Mouse (Mus musculus) midbrain, postnatal 0 days (tissue): ENCODE measurements at regions not wholly inside any gene's neighbourhood (a gene's known extent, or its start where the extent isn't known, plus 50 kb on each side); places are given as distances from the start of the nearest gene placed in this dataset.

Experiments
- ATAC-seq: fragments of 200-750 bp; cut with Nextera tagmentation; 2 replicates; pipeline ENCODE4 v1.8.0; 2017; ENCODE audit warnings: moderate number of reproducible peaks, mild to moderate bottlenecking, moderate TSS enrichment, moderate library complexity; ENCODE audit not compliant: low FRiP score
- DNase-seq: peaks from one replicate; pipeline ENCODE4 v3.0.0-alpha.2; 2015; ENCODE audit warnings: low spot score
- H3K27ac ChIP-seq: fragments of 300-500 bp; sonication (generic); 2 replicates; pipeline ENCODE4 v1.5.1; 2014; ENCODE audit warnings: low read depth, mild to moderate bottlenecking, low read length, mixed read lengths
- H3K27me3 ChIP-seq: fragments of 300-500 bp; sonication (generic); 2 replicates; pipeline ENCODE4 v1.6.1; 2014; ENCODE audit warnings: low read length, control low read depth, mixed read lengths; ENCODE audit not compliant: insufficient read depth
- H3K36me3 ChIP-seq: fragments of 300-500 bp; sonication (generic); 2 replicates; pipeline ENCODE4 v1.6.1; 2014; ENCODE audit warnings: low read length, control low read depth, mixed read lengths; ENCODE audit not compliant: insufficient read depth
- H3K4me1 ChIP-seq: fragments of 300-500 bp; sonication (generic); 2 replicates; pipeline ENCODE4 v1.6.1; 2014; ENCODE audit warnings: mild to moderate bottlenecking, control low read depth, antibody characterized with exemption, low read length, mixed read lengths; ENCODE audit not compliant: insufficient read depth
- H3K4me2 ChIP-seq: fragments of 300-500 bp; sonication (generic); 2 replicates; pipeline ENCODE4 v1.6.1; 2014; ENCODE audit warnings: low read depth, mild to moderate bottlenecking, low read length, mixed read lengths; ENCODE audit not compliant: poor library complexity, severe bottlenecking
- H3K4me3 ChIP-seq: fragments of 300-500 bp; sonication (generic); 2 replicates; pipeline ENCODE4 v1.5.1; 2014; ENCODE audit warnings: low read depth, mild to moderate bottlenecking, low read length, moderate library complexity
- H3K9ac ChIP-seq: fragments of 300-500 bp; sonication (generic); replicated peaks from 2 replicates; pipeline ENCODE4 v1.6.1; 2014; ENCODE audit warnings: mild to moderate bottlenecking, low read length, moderate library complexity, mixed read lengths; ENCODE audit not compliant: poor library complexity, severe bottlenecking
- H3K9me3 ChIP-seq: fragments of 300-500 bp; sonication (generic); 2 replicates; pipeline ENCODE4 v1.6.1; 2016; ENCODE audit warnings: low read length, control low read depth
- CTCF ChIP-seq: IDR thresholded peaks from 2 replicates; pipeline ENCODE4 v1.5.1; 2016; ENCODE audit warnings: antibody characterized with exemption, mild to moderate bottlenecking
- WGBS: fragments of 180-500 bp; shearing (Covaris S2); extraction: QIAGEN DNeasy Blood & Tissue Kit; methylation state at CpG from one replicate; pipeline ENCODE4 v1.1.7; 2014; 5-methylcytosine and 5-hydroxymethylcytosine counted together

GRCm38 (mm10) chr15:62456020-62456419, 1389.0 kb downstream of the Gsdmc2 start:
- 66% methylated on average over 1 of the region's 1 CpGs for WGBS
- no peaks in the 10 kb centered on the region for H3K27me3 ChIP-seq
- no peak overlapping the region for H3K4me2 ChIP-seq
- H3K9ac ChIP-seq, result no peak overlapping the region
- H3K27ac ChIP-seq, result no peak overlapping the region
- H3K9me3 ChIP-seq, result no peaks in the 10 kb centered on the region
- no peak for ATAC-seq
- TF ChIP-seq CTCF, result no peak
- H3K36me3 ChIP-seq, result no peaks in the 10 kb centered on the region
- no peaks in the 10 kb centered on the region for H3K4me1 ChIP-seq
- no peak overlapping the region for H3K4me3 ChIP-seq
- DNase-seq, result no peak

DNA sequence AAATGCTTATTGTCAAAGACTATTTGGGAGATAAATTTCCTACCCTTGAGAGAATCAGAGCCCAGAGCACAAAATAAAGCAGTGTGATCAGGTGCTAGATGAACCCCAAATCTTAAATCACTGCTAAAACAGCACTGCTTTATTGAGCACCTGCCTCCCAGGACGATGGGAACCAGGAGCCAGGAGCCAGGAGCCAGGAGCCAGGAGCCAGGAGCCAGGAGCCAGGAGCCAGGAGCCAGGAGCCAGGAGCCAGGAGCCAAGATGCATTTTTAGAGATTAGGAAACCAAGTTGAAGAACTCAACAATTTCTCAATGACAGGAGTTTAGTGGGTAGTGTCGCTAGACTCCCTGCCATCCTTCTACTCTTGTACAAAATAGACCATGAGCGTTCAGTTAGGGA, 1396.9 kb downstream of the Gsdmc2 start:
- Histone ChIP-seq H3K9me3 (no peaks in the 10 kb centered on the region), H3K9ac (no peak overlapping the region), H3K4me2 (no peak overlapping the region), H3K27ac (no peak overlapping the region), H3K4me3 (no peak overlapping the region), H3K4me1 (no peaks in the 10 kb centered on the region), H3K36me3 (no peaks in the 10 kb centered on the region), H3K27me3 (no peaks in the 10 kb centered on the region)
- WGBS, result 79% methylated on average over 3 of the region's 3 CpGs
- no peak for TF ChIP-seq CTCF
- ATAC-seq (no peak), DNase-seq (no peak)

- H3K27ac ChIP-seq, result no peak overlapping the region
- peak; percentile 54 for DNase-seq
- H3K4me1 ChIP-seq, result no peaks in the 10 kb centered on the region
- H3K27me3 ChIP-seq, result no peaks in the 10 kb centered on the region
- no peaks in the 10 kb centered on the region for H3K9me3 ChIP-seq
- H3K4me2 ChIP-seq, result no peak overlapping the region
- H3K4me3 ChIP-seq, result no peak overlapping the region
- WGBS, result 86% methylated on average over 5 of the region's 5 CpGs
- TF ChIP-seq CTCF, result no peak
- H3K9ac ChIP-seq, result no peak overlapping the region
- no peak for ATAC-seq
- no peaks in the 10 kb centered on the region for H3K36me3 ChIP-seq
These were observed 1405.8 kb downstream of the Gsdmc2 start for GRCm38 (mm10) chr15:62439211-62439610.

DNA sequence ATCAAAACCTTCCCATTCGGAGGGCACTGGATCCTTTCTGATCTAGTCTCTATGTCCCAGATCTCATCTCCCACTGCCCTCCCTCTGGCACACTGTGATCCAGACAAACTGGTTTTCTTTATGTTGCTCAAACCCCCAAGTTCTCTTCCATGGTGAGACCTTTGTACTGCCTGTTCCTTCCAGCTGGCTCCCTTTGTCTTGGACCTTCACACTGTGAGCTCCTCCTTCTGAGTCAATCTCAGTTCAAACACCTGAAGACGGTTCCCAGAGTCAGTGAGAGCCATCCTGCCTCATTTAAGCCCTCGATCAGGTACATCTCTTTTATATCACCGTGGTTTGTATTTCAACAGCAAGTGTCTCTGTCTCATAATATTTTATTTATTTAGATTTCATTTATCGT, 1408.3 kb downstream of the Gsdmc2 start:
- ATAC-seq, result no peak
- H3K9me3 ChIP-seq, result no peaks in the 10 kb centered on the region
- H3K4me2 ChIP-seq, result no peak overlapping the region
- TF ChIP-seq CTCF, result no peak
- WGBS, result 80% methylated on average over 5 of the region's 5 CpGs
- no peaks in the 10 kb centered on the region for H3K27me3 ChIP-seq
- H3K9ac ChIP-seq, result no peak overlapping the region
- H3K4me1 ChIP-seq, result no peaks in the 10 kb centered on the region
- no peaks in the 10 kb centered on the region for H3K36me3 ChIP-seq
- H3K27ac ChIP-seq, result no peak overlapping the region
- H3K4me3 ChIP-seq, result no peak overlapping the region
- DNase-seq, result no peak

GRCm38 (mm10) chr15:62435141-62435680, 1409.8 kb downstream of the Gsdmc2 start:
- TF ChIP-seq CTCF, result no peak
- Histone ChIP-seq H3K9ac (no peak overlapping the region), H3K4me1 (no peaks in the 10 kb centered on the region), H3K4me2 (no peak overlapping the region), H3K9me3 (no peaks in the 10 kb centered on the region), H3K27me3 (no peaks in the 10 kb centered on the region), H3K27ac (no peak overlapping the region), H3K36me3 (no peaks in the 10 kb centered on the region), H3K4me3 (no peak overlapping the region)
- DNase-seq (no peak), ATAC-seq (no peak)
- WGBS, result 93% methylated on average over 4 of the region's 4 CpGs

- H3K4me3 ChIP-seq, result no peak overlapping the region
- H3K9me3 ChIP-seq, result no peaks in the 10 kb centered on the region
- no peak for TF ChIP-seq CTCF
- no peak for DNase-seq
- H3K27me3 ChIP-seq, result no peaks in the 10 kb centered on the region
- no peak overlapping the region for H3K4me2 ChIP-seq
- no peaks in the 10 kb centered on the region for H3K4me1 ChIP-seq
- no peaks in the 10 kb centered on the region for H3K36me3 ChIP-seq
- no peak for ATAC-seq
- no peak overlapping the region for H3K9ac ChIP-seq
- 96% methylated on average over 1 of the region's 1 CpGs for WGBS
- H3K27ac ChIP-seq, result no peak overlapping the region
These were observed 1412.2 kb downstream of the Gsdmc2 start for GRCm38 (mm10) chr15:62432742-62433245.
